Mouse (Mus musculus) heart, postnatal 14 days (tissue): ENCODE measurements around the gene Ankrd13b. TPM values are rescaled to one million over a fixed set of nuclear protein-coding genes. Genes with fewer than 3 reads are reported as not detected.

Experiments
- DNase-seq, 2 experiments: peaks; one replicate each; pipeline ENCODE4 v3.0.0; 2021 to 2022
- intact Hi-C: fragments of 180-260 bp; cut with DNase I; formaldehyde crosslinking; loops from one replicate; pipeline ENCODE4 v1.15.1; 2025
- total RNA-seq, 2 experiments: library from RNA; stranded (reverse); gene quantifications; 2 replicates each; pipeline ENCODE4 v1.2.3; 2021

The Ankrd13b gene
- total RNA-seq, 2 experiments from 2014 or later = 10.6 to 10.9 TPM

GRCm38 (mm10) chr11:77466544-77466943 is 22.9 kb downstream of the Ankrd13b start:
- DNase-seq = no peak
- intact Hi-C loops = loop anchor here (5.0 kb wide), 2 partner anchors 149 to 364 kb away; no protein-coding TSS in a partner anchor

GRCm38 (mm10) chr11:77465111-77465510 is 24.4 kb downstream of the Ankrd13b start:
- intact Hi-C loops = loop anchor here (5.0 kb wide), 2 partner anchors 148 to 363 kb away; no protein-coding TSS in a partner anchor
- no peak for DNase-seq

GRCm38 (mm10) chr11:77464684-77465083 is 24.8 kb downstream of the Ankrd13b start:
- peak in 1 of 2 experiments; percentile 53 for DNase-seq
- intact Hi-C loops = loop anchor here (5.0 kb wide), 2 partner anchors 147 to 362 kb away; no protein-coding TSS in a partner anchor

GRCm38 (mm10) chr11:77463786-77464185 is 25.7 kb downstream of the Ankrd13b start:
- intact Hi-C loops = no loop called here
- DNase-seq = peak in 1 of 2 experiments; percentile 32

GRCm38 (mm10) chr11:77463101-77463445 is 26.4 kb downstream of the Ankrd13b start:
- no peak for DNase-seq
- intact Hi-C loops = no loop called here

- intact Hi-C loops = no loop called here
- peak; percentile 88 to 89 for DNase-seq
Observed at GRCm38 (mm10) chr11:77462283-77463100, 27.0 kb downstream of the Ankrd13b start, which contains the start of gene Coro6. Coro6 (plus strand) TSS chr11:77462411.

GRCm38 (mm10) chr11:77461856-77462255 is 27.6 kb downstream of the Ankrd13b start:
- intact Hi-C loops = no loop called here
- DNase-seq = no peak

- intact Hi-C loops = no loop called here
- DNase-seq = peak; percentile 64 to 68
Observed at GRCm38 (mm10) chr11:77456866-77457265, 32.6 kb downstream of the Ankrd13b start.

GRCm38 (mm10) chr11:77455770-77456510 is 33.5 kb downstream of the Ankrd13b start:
- peak in 1 of 2 experiments; percentile 1 for DNase-seq
- intact Hi-C loops = no loop called here

GRCm38 (mm10) chr11:77453388-77453787 is 36.1 kb downstream of the Ankrd13b start:
- intact Hi-C loops = no loop called here
- DNase-seq = no peak

- intact Hi-C loops = no loop called here
- no peak for DNase-seq
Observed at GRCm38 (mm10) chr11:77451670-77452069, 37.8 kb downstream of the Ankrd13b start.

- intact Hi-C loops = no loop called here
- DNase-seq = no peak
Observed at GRCm38 (mm10) chr11:77449224-77449623, 40.3 kb downstream of the Ankrd13b start.

- intact Hi-C loops = loop anchor here (1.0 kb wide), 2 partner anchors 129 to 232 kb away; no protein-coding TSS in a partner anchor
Observed at GRCm38 (mm10) chr11:77446628-77447041, 42.8 kb downstream of the Ankrd13b start.

GRCm38 (mm10) chr11:77444939-77445338 is 44.5 kb downstream of the Ankrd13b start:
- DNase-seq = peak; percentile 59 to 66
- intact Hi-C loops = loop anchor here (1.0 to 5.0 kb wide), 3 partner anchors 78 to 345 kb away; no protein-coding TSS in a partner anchor

More at GRCm38 (mm10) chr11:77446628-77447041, 42.8 kb downstream of the Ankrd13b start:
- DNase-seq = peak; percentile 61 to 69

GRCm38 (mm10) chr11:77442186-77443170 is 47.0 kb downstream of the Ankrd13b start:
- peak; percentile 69 to 73 for DNase-seq
- intact Hi-C loops = loop anchor here (5.0 kb wide), 1 partner anchor 75 kb away; no protein-coding TSS in a partner anchor

- no peak for DNase-seq
- intact Hi-C loops = loop anchor here (5.0 kb wide), 1 partner anchor 74 kb away; no protein-coding TSS in a partner anchor
Observed at GRCm38 (mm10) chr11:77441020-77441419, 48.5 kb downstream of the Ankrd13b start.

GRCm38 (mm10) chr11:77440081-77440480 is 49.4 kb downstream of the Ankrd13b start:
- peak in 1 of 2 experiments; percentile 42 for DNase-seq
- intact Hi-C loops = loop anchor here (5.0 kb wide), 1 partner anchor 73 kb away; no protein-coding TSS in a partner anchor

GRCm38 (mm10) chr11:77437026-77437425 is 52.5 kb downstream of the Ankrd13b start:
- no peak for DNase-seq
- intact Hi-C loops = no loop called here

GRCm38 (mm10) chr11:77428446-77428845 is 61.0 kb downstream of the Ankrd13b start:
- intact Hi-C loops = no loop called here
- no peak for DNase-seq
